In genomic region chr9:48466804-48467203, GRCm38 (mm10) we compare ENCODE assay signal across 1 mouse cellular context.
A peak's percentile ranks its signal among the peaks of the same experiment; 100 is the strongest.
TF ChIP-seq lines count a peak whose summit lies in the region.

No protein-coding gene starts in this region.

TF ChIP-seq in MEL, 35 proteins besides CTCF, POLR2A, EP300 and RAD21 (continued from another document):
- TF ChIP-seq NELFE (IDR thresholded peaks at IDR 0.05; ENCODE audit: low read depth, low read length): no peak
- no peak for TF ChIP-seq POLR2AphosphoS5 (IDR thresholded peaks at IDR 0.05; ENCODE audit: borderline replicate concordance, low read depth, low read length)
- TF ChIP-seq TAL1 (IDR thresholded peaks at IDR 0.05; ENCODE audit: low read length): no peak
- TF ChIP-seq ZC3H11A (IDR thresholded peaks at IDR 0.05; ENCODE audit: low read depth, low read length): peak; percentile 53
- TF ChIP-seq RCOR1 (IDR thresholded peaks at IDR 0.05; ENCODE audit: low read depth, low read length): no peak
